Mouse (Mus musculus): Measurements from ENCODE around the gene Svs5. TPM values are rescaled to one million over a fixed set of nuclear protein-coding genes. Genes with fewer than 3 reads are reported as not detected.

Gene Svs5
- polyA plus RNA-seq (2015; fragmentation: Nextera tagmentation; extraction: Ambion mirVana), result not detected in 2 replicates

GRCm38 (mm10) chr2:164332440-164332839 is at the start of gene Svs5:
Gene Svs5, plus strand, starts transcription at chr2:164332740.

GRCm38 (mm10) chr2:164288968-164289367 is 43.6 kb upstream of the Svs5 start, which contains the start of gene Svs3a:
Gene Svs3a, plus strand, starts transcription at chr2:164289268.

GRCm38 (mm10) chr2:164316451-164316850 is 16.1 kb upstream of the Svs5 start, which contains the start of gene Svs6:
Gene Svs6, plus strand, starts transcription at chr2:164316751.

Other genes starting within 250 kb of the Svs5 start
- not detected in 2 replicates for gene Kcns1, start 161.6 kb upstream of the Svs5 start, polyA plus RNA-seq (2015; fragmentation: Nextera tagmentation; extraction: Ambion mirVana)
- not detected in 2 replicates for gene Wfdc5, start 150.0 kb upstream of the Svs5 start, polyA plus RNA-seq (2015; fragmentation: Nextera tagmentation; extraction: Ambion mirVana)
- not detected in 2 replicates for gene Wfdc12, start 142.1 kb upstream of the Svs5 start, polyA plus RNA-seq (2015; fragmentation: Nextera tagmentation; extraction: Ambion mirVana)
- not detected in 2 replicates for gene Wfdc15a, start 132.6 kb upstream of the Svs5 start, polyA plus RNA-seq (2015; fragmentation: Nextera tagmentation; extraction: Ambion mirVana)
- gene Wfdc15b, start 111.1 kb upstream of the Svs5 start, polyA plus RNA-seq (2015; fragmentation: Nextera tagmentation; extraction: Ambion mirVana), result 0.73 TPM in 1 of 2 replicates, not detected in the other
- not detected in 2 replicates for gene Svs2, start 94.3 kb upstream of the Svs5 start, polyA plus RNA-seq (2015; fragmentation: Nextera tagmentation; extraction: Ambion mirVana)
- not detected in 2 replicates for gene Svs3b, start 76.1 kb upstream of the Svs5 start, polyA plus RNA-seq (2015; fragmentation: Nextera tagmentation; extraction: Ambion mirVana)
- gene Svs4, start 54.3 kb upstream of the Svs5 start, polyA plus RNA-seq (2015; fragmentation: Nextera tagmentation; extraction: Ambion mirVana), result not detected in 2 replicates
- not detected in 2 replicates for gene Svs3a, start 43.5 kb upstream of the Svs5 start, polyA plus RNA-seq (2015; fragmentation: Nextera tagmentation; extraction: Ambion mirVana)
- gene Svs6, start 16.0 kb upstream of the Svs5 start, polyA plus RNA-seq (2015; fragmentation: Nextera tagmentation; extraction: Ambion mirVana), result not detected in 2 replicates
- 246 and 289 TPM in 2 replicates for gene Slpi, start 56.4 kb downstream of the Svs5 start, polyA plus RNA-seq (2015; fragmentation: Nextera tagmentation; extraction: Ambion mirVana)
- 0.42 and 0.73 TPM in 2 replicates for gene Rbpjl, start 70.4 kb downstream of the Svs5 start, polyA plus RNA-seq (2015; fragmentation: Nextera tagmentation; extraction: Ambion mirVana)
- 0.54 and 1.1 TPM in 2 replicates for gene Matn4, start 72.4 kb downstream of the Svs5 start, polyA plus RNA-seq (2015; fragmentation: Nextera tagmentation; extraction: Ambion mirVana)
- 24.0 and 33.9 TPM in 2 replicates for gene Sdc4, start 111.1 kb downstream of the Svs5 start, polyA plus RNA-seq (2015; fragmentation: Nextera tagmentation; extraction: Ambion mirVana)
- gene Sys1, start 124.2 kb downstream of the Svs5 start, polyA plus RNA-seq (2015; fragmentation: Nextera tagmentation; extraction: Ambion mirVana), result 50.7 and 54.5 TPM in 2 replicates
- gene Gm20458, start 128.2 kb downstream of the Svs5 start, polyA plus RNA-seq (2015; fragmentation: Nextera tagmentation; extraction: Ambion mirVana), result 5.4 and 7.5 TPM in 2 replicates
- not detected in 2 replicates for gene Trp53tg5, start 141.0 kb downstream of the Svs5 start, polyA plus RNA-seq (2015; fragmentation: Nextera tagmentation; extraction: Ambion mirVana)
- gene Dbndd2, start 153.4 kb downstream of the Svs5 start, polyA plus RNA-seq (2015; fragmentation: Nextera tagmentation; extraction: Ambion mirVana), result 1.9 and 3.2 TPM in 2 replicates
- gene Pigt, start 164.8 kb downstream of the Svs5 start, polyA plus RNA-seq (2015; fragmentation: Nextera tagmentation; extraction: Ambion mirVana), result 32.0 and 38.4 TPM in 2 replicates
- 1.6 and 2.4 TPM in 2 replicates for gene Wfdc2, start 229.7 kb downstream of the Svs5 start, polyA plus RNA-seq (2015; fragmentation: Nextera tagmentation; extraction: Ambion mirVana)
- not detected in 2 replicates for gene Spint3, start 240.7 kb downstream of the Svs5 start, polyA plus RNA-seq (2015; fragmentation: Nextera tagmentation; extraction: Ambion mirVana)